Mouse (Mus musculus) layer of hippocampus, adult 9-10 months (tissue): ENCODE results near the gene Amy1.
A peak's percentile ranks its signal among the peaks of the same experiment; 100 is the strongest.
"Not testable (repeated sequence)": the region's sequence is repeated elsewhere in the genome, so short reads cannot be mapped to it uniquely, and the experiment has no call there.

ENCODE experiments used
- DNase-seq: peaks from one replicate; pipeline ENCODE4 v3.0.0; 2022; ENCODE audit warnings: low spot score

Amy1 gene

GRCm38 (mm10) chr3:113606599-113606998, at the start of gene Amy1:
Gene Amy1, minus strand, starts transcription at chr3:113606699.
- no peak for DNase-seq

GRCm38 (mm10) chr3:113654335-113654734, 47.8 kb upstream of the Amy1 start:
- DNase-seq = no peak

GRCm38 (mm10) chr3:113651386-113651785, 44.9 kb upstream of the Amy1 start:
- DNase-seq = not testable (repeated sequence)

- no peak for DNase-seq
Observed at GRCm38 (mm10) chr3:113639545-113639944, 33.0 kb upstream of the Amy1 start.

- DNase-seq = no peak
Observed at GRCm38 (mm10) chr3:113634220-113634619, 27.7 kb upstream of the Amy1 start.

GRCm38 (mm10) chr3:113631611-113632010, 25.1 kb upstream of the Amy1 start:
- no peak for DNase-seq

- no peak for DNase-seq
Observed at GRCm38 (mm10) chr3:113630564-113630963, 24.1 kb upstream of the Amy1 start.

GRCm38 (mm10) chr3:113629606-113630359, 23.3 kb upstream of the Amy1 start, which contains the start of gene Rnpc3:
Gene Rnpc3, minus strand, starts transcription at chr3:113630149.
- peak; percentile 76 for DNase-seq

- DNase-seq = no peak
Observed at GRCm38 (mm10) chr3:113590844-113591243, 15.7 kb downstream of the Amy1 start.

GRCm38 (mm10) chr3:113574578-113574977, 31.9 kb downstream of the Amy1 start:
- DNase-seq = no peak

- no peak for DNase-seq
Observed at GRCm38 (mm10) chr3:113574138-113574537, 32.4 kb downstream of the Amy1 start.

- no peak for DNase-seq
Observed at GRCm38 (mm10) chr3:113572158-113572557, 34.3 kb downstream of the Amy1 start.

- DNase-seq = no peak
Observed at GRCm38 (mm10) chr3:113539692-113540091, 66.8 kb downstream of the Amy1 start.

- not testable (repeated sequence) for DNase-seq
Observed at GRCm38 (mm10) chr3:113532328-113532727, 74.2 kb downstream of the Amy1 start, which contains the start of gene Amy2a1. Gene Amy2a1, minus strand, starts transcription at chr3:113532428.
